Mouse (Mus musculus): ENCODE measurements around the gene Pfas.
"Not testable (repeated sequence)": the region's sequence is repeated elsewhere in the genome, so short reads cannot be mapped to it uniquely, and the experiment has no call there.

Gene Pfas

GRCm38 (mm10) chr11:68973250-68974058 is 34.8 kb downstream of the Pfas start:
- in situ Hi-C loops (cut with MboI, MseI), result not testable (repeated sequence)

- in situ Hi-C loops (cut with MboI, MseI), result no loop called here
These were observed 38.0 kb downstream of the Pfas start for GRCm38 (mm10) chr11:68970232-68970631.

GRCm38 (mm10) chr11:68968752-68969151 is 39.5 kb downstream of the Pfas start:
- in situ Hi-C loops (cut with MboI, MseI), result no loop called here

GRCm38 (mm10) chr11:68967337-68968282 is 40.6 kb downstream of the Pfas start, which contains the start of gene Slc25a35:
TSS of gene Slc25a35 (plus strand) at chr11:68968131.
- in situ Hi-C loops (cut with MboI, MseI), result no loop called here

DNA sequence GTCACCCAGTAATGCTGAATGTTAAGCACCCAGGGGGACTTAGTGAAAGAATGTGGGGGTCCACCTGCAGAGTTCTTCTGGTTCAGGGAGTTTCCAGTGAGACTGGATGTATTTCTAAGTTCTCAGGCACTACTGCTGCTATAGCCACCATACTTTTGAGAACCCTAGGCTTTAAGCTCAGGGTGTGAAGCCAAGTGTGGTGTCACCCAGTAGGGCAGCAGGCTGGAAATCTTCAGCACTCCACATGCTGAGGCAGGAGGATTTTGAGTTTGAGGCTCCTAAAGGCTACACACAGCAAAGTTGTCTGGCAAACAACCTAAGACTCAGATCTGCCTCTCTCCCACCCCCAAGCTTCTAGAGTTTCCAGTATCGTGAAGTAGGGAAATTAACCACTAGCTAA is 41.7 kb downstream of the Pfas start:
- in situ Hi-C loops (cut with MboI, MseI), result no loop called here

DNA sequence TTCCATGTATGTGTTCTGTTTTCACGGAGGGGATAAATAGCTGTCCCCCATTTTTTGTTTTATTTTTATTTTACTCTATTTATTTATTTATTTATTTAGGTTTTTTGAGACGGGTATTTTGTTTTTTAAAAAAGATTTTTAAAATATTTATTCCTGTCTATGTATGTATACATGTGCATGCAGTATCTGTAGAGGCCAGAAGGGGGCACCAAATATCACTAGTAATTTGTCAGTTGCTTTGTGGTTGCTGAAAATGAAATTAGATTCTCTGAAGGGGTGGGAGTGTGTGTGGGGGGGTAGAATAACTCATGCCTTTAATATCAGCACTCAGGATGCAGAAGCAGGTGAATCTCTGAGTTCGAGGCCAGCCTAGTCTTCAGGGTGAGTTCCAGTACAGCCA is 42.4 kb downstream of the Pfas start:
- in situ Hi-C loops (cut with MboI, MseI), result no loop called here

DNA sequence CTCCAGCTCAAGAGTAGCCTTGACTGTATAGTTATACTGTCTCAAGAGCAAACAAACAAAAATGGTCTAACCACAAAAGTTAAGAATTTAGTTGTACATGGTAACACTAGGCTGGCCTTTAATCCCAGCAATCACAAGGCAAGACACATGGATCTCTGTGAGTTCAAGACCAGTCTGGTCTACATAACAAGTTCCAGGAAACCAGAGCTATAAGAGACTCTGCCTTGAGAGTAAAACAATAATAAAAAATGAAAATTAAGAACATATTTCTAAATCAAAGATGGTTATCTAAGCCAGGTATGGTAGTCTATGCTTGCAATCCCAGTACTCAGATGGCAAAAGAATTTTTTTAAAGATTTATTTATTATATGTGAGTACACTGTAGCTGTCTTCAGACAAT is 43.2 kb downstream of the Pfas start:
- in situ Hi-C loops (cut with MboI, MseI), result no loop called here

DNA sequence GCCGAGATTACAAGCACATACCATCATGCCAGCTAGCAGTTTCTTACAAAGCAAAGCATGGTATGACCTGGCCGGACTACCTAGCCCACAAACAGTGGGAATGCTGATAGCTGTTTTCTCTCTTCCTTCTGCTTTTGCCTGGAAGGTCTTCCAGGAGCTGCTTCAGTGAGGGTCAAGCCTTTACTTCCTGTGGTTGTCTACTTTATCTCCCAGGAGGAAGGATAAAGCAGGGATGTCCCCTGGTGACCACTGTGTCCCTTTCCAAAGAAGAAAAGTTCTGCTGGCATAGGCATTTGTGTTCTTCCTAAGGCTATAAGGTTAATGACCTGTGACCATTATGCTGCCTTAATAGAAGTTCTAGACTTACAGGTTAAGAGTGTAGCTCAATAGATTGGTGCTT is 44.9 kb downstream of the Pfas start:
- in situ Hi-C loops (cut with MboI, MseI), result no loop called here

- in situ Hi-C loops (cut with MboI, MseI), result not testable (repeated sequence)
These were observed 46.1 kb downstream of the Pfas start for GRCm38 (mm10) chr11:68962159-68962558.

GRCm38 (mm10) chr11:68961596-68961995 is 46.7 kb downstream of the Pfas start:
- in situ Hi-C loops (cut with MboI, MseI), result no loop called here

GRCm38 (mm10) chr11:68957971-68958370 is 50.3 kb downstream of the Pfas start:
- in situ Hi-C loops (cut with MboI, MseI), result no loop called here

DNA sequence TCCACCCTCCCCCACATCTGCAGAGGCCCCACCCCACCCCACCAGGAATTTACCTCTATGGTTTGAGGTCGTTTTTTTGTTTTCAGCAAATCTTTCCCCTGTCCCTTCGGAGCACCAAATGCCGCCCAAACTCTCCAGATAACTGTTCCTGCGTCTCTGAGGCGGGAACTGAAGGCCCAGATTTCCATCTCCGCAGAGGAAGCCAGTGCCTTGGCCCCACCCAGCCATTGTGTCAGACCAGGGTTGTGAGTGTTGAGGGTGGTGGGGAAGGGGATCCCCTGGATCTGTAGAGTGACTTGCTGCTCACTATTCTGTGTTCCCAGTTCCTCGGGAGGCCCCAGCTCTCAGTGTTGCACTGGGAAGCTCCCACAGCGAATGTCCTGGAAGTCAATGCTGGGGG is 51.0 kb downstream of the Pfas start, which contains the start of gene Arhgef15:
Gene Arhgef15, minus strand, starts transcription at position 173 of the 400 bp plus-strand sequence.
- in situ Hi-C loops (cut with MboI, MseI), result no loop called here

- in situ Hi-C loops (cut with MboI, MseI), result no loop called here
These were observed 51.6 kb downstream of the Pfas start for GRCm38 (mm10) chr11:68956697-68957096.

DNA sequence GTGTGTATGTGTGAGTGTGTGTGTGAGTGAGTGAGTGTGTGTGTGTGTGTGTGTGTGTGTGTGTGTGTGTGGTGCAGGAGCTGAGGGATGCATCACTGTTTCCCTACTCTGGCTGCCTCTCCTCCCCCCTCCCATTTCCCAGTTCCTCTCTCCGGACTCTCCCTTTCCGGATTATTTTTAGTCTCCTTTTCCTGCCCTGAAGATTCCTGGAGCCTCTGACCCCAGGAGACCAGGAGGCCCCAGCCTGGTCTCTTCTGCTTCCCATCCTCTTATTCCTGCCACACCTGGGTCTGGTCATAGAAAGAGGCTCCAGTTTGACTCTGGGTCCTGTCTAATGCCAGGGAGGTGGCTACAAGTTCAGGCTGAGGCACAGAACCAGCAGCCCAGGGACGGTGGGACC is 52.2 kb downstream of the Pfas start:
- in situ Hi-C loops (cut with MboI, MseI), result no loop called here

DNA sequence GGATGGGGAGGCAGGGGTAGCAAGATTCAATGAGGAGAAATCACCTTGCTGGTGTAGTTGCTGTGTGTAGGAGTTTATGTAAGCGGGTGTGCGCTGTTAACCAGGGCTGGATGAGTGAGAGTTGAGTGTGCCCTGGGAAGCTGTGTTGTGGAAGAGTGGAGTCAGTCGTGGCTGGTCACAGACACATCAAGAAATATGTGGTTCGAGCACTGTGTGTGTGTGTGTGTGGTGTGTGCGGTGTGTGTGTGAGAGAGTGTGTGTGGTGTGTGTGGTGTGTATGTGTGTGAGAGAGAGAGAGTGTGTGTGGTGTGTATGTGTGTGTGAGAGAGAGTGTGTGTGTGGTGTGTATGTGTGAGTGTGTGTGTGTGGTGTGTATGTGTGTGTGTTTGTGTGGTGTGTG is 52.8 kb downstream of the Pfas start:
- in situ Hi-C loops (cut with MboI, MseI), result no loop called here

- in situ Hi-C loops (cut with MboI, MseI), result no loop called here
These were observed 53.9 kb downstream of the Pfas start for GRCm38 (mm10) chr11:68954408-68954807.

DNA sequence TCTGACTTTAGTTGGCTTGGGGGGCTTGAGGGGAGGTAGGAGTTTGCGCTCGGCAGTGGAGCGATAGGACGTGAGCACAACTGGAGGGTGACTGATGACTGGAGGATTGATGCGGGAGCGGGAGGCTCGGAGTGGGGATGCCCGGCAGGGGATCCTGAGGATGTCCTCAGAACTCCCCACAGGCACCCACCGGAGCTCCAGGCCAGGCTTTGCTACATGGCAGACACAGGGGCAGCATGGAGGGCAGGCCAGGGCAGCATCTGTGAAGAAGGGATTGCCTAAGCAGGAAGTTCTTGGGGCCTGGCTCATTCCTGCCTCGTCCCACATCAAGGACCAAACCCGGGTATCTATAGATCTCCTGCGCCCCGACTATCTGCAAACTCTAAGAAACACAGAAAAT is 54.4 kb downstream of the Pfas start:
- in situ Hi-C loops (cut with MboI, MseI), result no loop called here

DNA sequence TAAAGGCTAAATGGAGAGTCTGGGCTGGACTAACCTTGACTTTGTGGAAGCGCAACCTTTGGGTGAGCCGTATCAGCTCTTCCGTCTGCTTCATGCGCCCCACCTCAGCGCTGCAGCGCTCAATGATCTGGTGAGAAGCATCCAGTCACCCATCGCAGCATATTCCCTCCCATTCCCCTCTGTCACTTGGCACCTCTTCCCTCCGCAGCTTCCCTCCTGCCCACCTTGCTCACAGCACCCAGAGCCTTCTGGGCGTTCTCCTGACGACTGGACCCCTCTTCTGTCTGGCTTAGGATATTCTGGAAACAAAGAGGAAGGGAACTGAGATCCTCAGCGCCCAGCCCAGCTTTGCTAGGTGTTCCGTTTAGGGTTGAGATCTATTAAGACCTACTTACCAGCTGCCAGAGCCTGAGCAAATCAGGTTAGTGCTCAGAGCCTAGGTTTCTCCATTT is 60.7 kb downstream of the Pfas start:
- in situ Hi-C loops (cut with MboI, MseI), result loop anchor here (5.0 kb wide), 1 partner anchor 35 kb away; no protein-coding TSS in a partner anchor

DNA sequence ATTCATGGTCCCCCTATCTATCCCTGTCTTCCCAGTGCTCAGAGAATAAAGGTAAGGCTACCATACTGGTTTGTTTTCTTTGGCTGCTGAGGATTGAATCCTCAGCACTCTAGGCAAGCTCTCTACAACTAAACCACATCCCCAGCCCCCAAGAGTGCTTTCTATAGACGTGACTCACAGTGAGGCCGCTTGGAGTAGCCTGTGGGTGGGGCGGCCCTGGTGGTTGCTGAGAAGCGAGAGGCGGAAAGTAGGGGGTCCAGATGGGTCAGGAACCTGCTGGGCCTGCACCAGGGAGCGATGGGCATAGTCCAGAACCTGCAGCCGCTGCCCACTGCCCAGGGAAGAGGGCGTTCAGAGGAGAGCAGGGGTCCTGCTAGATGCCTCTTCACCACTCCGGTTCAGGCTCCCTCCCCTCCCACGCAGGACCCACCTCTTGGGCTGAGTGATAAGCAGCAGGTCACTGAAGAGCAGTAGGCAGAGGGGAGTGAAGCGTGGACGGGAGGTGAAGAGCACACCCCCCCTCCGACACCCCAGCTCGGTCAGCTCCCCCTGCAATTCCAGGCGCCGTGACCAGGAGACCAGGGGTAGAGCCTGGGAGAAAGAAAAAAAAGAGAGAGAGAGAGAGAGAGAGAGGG is 61.3 kb downstream of the Pfas start:
- in situ Hi-C loops (cut with MboI, MseI), result loop anchor here (5.0 kb wide), 1 partner anchor 35 kb away; no protein-coding TSS in a partner anchor

DNA sequence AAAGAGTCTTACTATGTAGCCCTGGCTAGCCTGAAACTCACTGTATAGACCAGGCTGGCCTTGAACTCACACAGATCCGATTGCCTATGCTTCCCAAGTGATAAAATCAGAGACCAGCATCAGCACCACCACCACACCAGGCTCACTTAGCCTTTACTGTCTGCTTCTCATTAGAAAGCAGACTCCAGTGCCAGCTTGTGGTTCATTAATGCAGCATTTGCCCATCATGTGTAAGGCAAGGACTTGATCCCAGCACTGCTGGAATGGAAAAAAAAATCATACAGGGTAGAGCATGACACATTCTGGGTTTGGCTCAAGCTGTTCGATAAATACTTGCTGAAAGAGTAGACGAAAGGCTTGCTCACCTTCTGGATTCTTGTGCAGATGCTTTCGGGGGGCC is 62.3 kb downstream of the Pfas start:
- in situ Hi-C loops (cut with MboI, MseI), result loop anchor here (5.0 kb wide), 1 partner anchor 34 kb away; no protein-coding TSS in a partner anchor

- in situ Hi-C loops (cut with MboI, MseI), result loop anchor here (5.0 kb wide), 1 partner anchor 33 kb away; no protein-coding TSS in a partner anchor
These were observed 63.0 kb downstream of the Pfas start for GRCm38 (mm10) chr11:68945245-68945644.

- in situ Hi-C loops (cut with MboI, MseI), result no loop called here
These were observed 65.5 kb downstream of the Pfas start for GRCm38 (mm10) chr11:68942731-68943130.
